Mouse (Mus musculus) embryonic facial prominence, embryonic 13.5 days (tissue): ENCODE results near the gene Kcnq1. TPM values are rescaled to one million over a fixed set of nuclear protein-coding genes. Genes with fewer than 3 reads are reported as not detected.

Experiments used
- ATAC-seq: fragments of 200-750 bp; cut with Nextera tagmentation; 2 replicates; pipeline ENCODE4 v1.8.0; 2017; ENCODE audit warnings: low read depth; ENCODE audit not compliant: insufficient number of reproducible peaks, insufficient read depth, low FRiP score, low TSS enrichment
- H3K27ac ChIP-seq: fragments of 300-500 bp; sonication (generic); 2 replicates; pipeline ENCODE4 v1.5.1; 2015; ENCODE audit warnings: moderate library complexity, mild to moderate bottlenecking, inconsistent platforms
- H3K27me3 ChIP-seq: fragments of 300-500 bp; sonication (generic); 2 replicates; pipeline ENCODE4 v1.6.1; 2015; ENCODE audit warnings: mild to moderate bottlenecking, inconsistent platforms
- H3K36me3 ChIP-seq: fragments of 300-500 bp; sonication (generic); 2 replicates; pipeline ENCODE4 v1.6.1; 2015; ENCODE audit warnings: mild to moderate bottlenecking, inconsistent platforms
- H3K4me1 ChIP-seq: fragments of 300-500 bp; sonication (generic); 2 replicates; pipeline ENCODE4 v1.6.1; 2015; ENCODE audit warnings: inconsistent platforms
- H3K4me2 ChIP-seq: fragments of 300-500 bp; sonication (generic); 2 replicates; pipeline ENCODE4 v1.6.1; 2015; ENCODE audit warnings: moderate library complexity, mild to moderate bottlenecking, inconsistent platforms
- H3K4me3 ChIP-seq: fragments of 300-500 bp; sonication (generic); 2 replicates; pipeline ENCODE4 v1.5.1; 2015; ENCODE audit warnings: mild to moderate bottlenecking, inconsistent platforms
- H3K9ac ChIP-seq: fragments of 300-500 bp; sonication (generic); 2 replicates; pipeline ENCODE4 v1.6.1; 2015; ENCODE audit warnings: mild to moderate bottlenecking, inconsistent platforms
- H3K9me3 ChIP-seq: fragments of 300-500 bp; sonication (generic); 2 replicates; pipeline ENCODE4 v1.6.1; 2016; ENCODE audit warnings: inconsistent platforms
- WGBS: fragments of 180-500 bp; shearing (Covaris S2); methylation state at CpG from one replicate; pipeline ENCODE4 v1.1.7; 2015; ENCODE audit warnings: mixed read lengths; 5-methylcytosine and 5-hydroxymethylcytosine counted together
- polyA plus RNA-seq: library from polyadenylated mRNA; unstranded; fragments of >200 nt; fragmentation: Nextera tagmentation; extraction: Ambion mirVana; gene quantifications from 2 replicates; pipeline ENCODE4 v1.2.1, GENCODE M21; 2015

Kcnq1 gene
- polyA plus RNA-seq, 1 experiment from 2014 or later: 0.84 TPM

- H3K36me3 ChIP-seq: no peaks in the 10 kb centered on the region
- peaks cover 25% of the 10 kb centered on the region for H3K4me1 ChIP-seq
- ATAC-seq: no peak
- no peaks in the 10 kb centered on the region for H3K9me3 ChIP-seq
- no peaks in the 10 kb centered on the region for H3K27me3 ChIP-seq
- no peak overlapping the region for H3K9ac ChIP-seq
- no peak overlapping the region for H3K27ac ChIP-seq
- no peak overlapping the region for H3K4me3 ChIP-seq
- no peak overlapping the region for H3K4me2 ChIP-seq
- 41% methylated on average over 1 of the region's 1 CpGs for WGBS
These were observed 280.5 kb downstream of the Kcnq1 start for GRCm38 (mm10) chr7:143386632-143387031.

GRCm38 (mm10) chr7:143388783-143389695 lies 282.9 kb downstream of the Kcnq1 start:
- Histone ChIP-seq H3K36me3 (no peaks in the 10 kb centered on the region), H3K4me3 (no peak overlapping the region), H3K4me1 (peaks cover 25% of the 10 kb centered on the region), H3K27me3 (no peaks in the 10 kb centered on the region), H3K9ac (peak overlapping the region; percentile 58), H3K9me3 (peaks cover 4% of the 10 kb centered on the region; the same call in 1 of the 2 replicates), H3K4me2 (peak overlapping the region; percentile 26), H3K27ac (peak overlapping the region; percentile 78)
- peak; percentile 65; the same call in 1 of the 2 replicates for ATAC-seq
- WGBS: 40% methylated on average over 27 of the region's 27 CpGs

- ATAC-seq: no peak
- peak overlapping the region; percentile 26; the same call in 1 of the 2 replicates for H3K4me2 ChIP-seq
- no peak overlapping the region for H3K9ac ChIP-seq
- 55% methylated on average over 2 of the region's 2 CpGs for WGBS
- H3K36me3 ChIP-seq: no peaks in the 10 kb centered on the region
- peaks cover 4% of the 10 kb centered on the region; the same call in 1 of the 2 replicates for H3K9me3 ChIP-seq
- H3K27me3 ChIP-seq: no peaks in the 10 kb centered on the region
- no peak overlapping the region for H3K4me3 ChIP-seq
- peaks cover 25% of the 10 kb centered on the region for H3K4me1 ChIP-seq
- peak overlapping the region; percentile 78 for H3K27ac ChIP-seq
These were observed 283.7 kb downstream of the Kcnq1 start for GRCm38 (mm10) chr7:143389860-143390259.

GRCm38 (mm10) chr7:143390277-143390948 lies 284.3 kb downstream of the Kcnq1 start:
- no peak for ATAC-seq
- no peaks in the 10 kb centered on the region for H3K27me3 ChIP-seq
- no peaks in the 10 kb centered on the region for H3K36me3 ChIP-seq
- H3K27ac ChIP-seq: peak overlapping the region; percentile 78; the same call in 1 of the 2 replicates
- no peak overlapping the region for H3K9ac ChIP-seq
- H3K4me3 ChIP-seq: no peak overlapping the region
- peaks cover 31% of the 10 kb centered on the region for H3K4me1 ChIP-seq
- no peak overlapping the region for H3K4me2 ChIP-seq
- 64% methylated on average over 12 of the region's 12 CpGs for WGBS
- H3K9me3 ChIP-seq: peaks cover 4% of the 10 kb centered on the region; the same call in 1 of the 2 replicates

GRCm38 (mm10) chr7:143395113-143395563 lies 289.0 kb downstream of the Kcnq1 start:
- Histone ChIP-seq H3K9me3 (peaks cover 4% of the 10 kb centered on the region; the same call in 1 of the 2 replicates), H3K9ac (no peak overlapping the region), H3K4me1 (peaks cover 23% of the 10 kb centered on the region), H3K36me3 (no peaks in the 10 kb centered on the region), H3K4me2 (no peak overlapping the region), H3K27me3 (no peaks in the 10 kb centered on the region), H3K27ac (no peak overlapping the region), H3K4me3 (no peak overlapping the region)
- WGBS: 55% methylated on average over 9 of the region's 9 CpGs
- no peak for ATAC-seq

GRCm38 (mm10) chr7:143399756-143400155 lies 293.6 kb downstream of the Kcnq1 start:
- 61% methylated on average over 10 of the region's 10 CpGs for WGBS
- no peak overlapping the region for H3K4me2 ChIP-seq
- H3K4me3 ChIP-seq: no peak overlapping the region
- H3K36me3 ChIP-seq: no peaks in the 10 kb centered on the region
- no peaks in the 10 kb centered on the region for H3K9me3 ChIP-seq
- ATAC-seq: no peak
- peaks cover 28% of the 10 kb centered on the region for H3K4me1 ChIP-seq
- peak overlapping the region; percentile 62; the same call in 1 of the 2 replicates for H3K27ac ChIP-seq
- H3K9ac ChIP-seq: no peak overlapping the region
- no peaks in the 10 kb centered on the region for H3K27me3 ChIP-seq

- Histone ChIP-seq H3K27ac (no peak overlapping the region), H3K4me2 (no peak overlapping the region), H3K36me3 (no peaks in the 10 kb centered on the region), H3K9ac (no peak overlapping the region), H3K9me3 (no peaks in the 10 kb centered on the region), H3K4me1 (peaks cover 20% of the 10 kb centered on the region), H3K27me3 (no peaks in the 10 kb centered on the region), H3K4me3 (no peak overlapping the region)
- WGBS: 45% methylated on average over 6 of the region's 6 CpGs
- ATAC-seq: no peak
These were observed 294.4 kb downstream of the Kcnq1 start for GRCm38 (mm10) chr7:143400599-143400998.

- ATAC-seq: no peak
- Histone ChIP-seq H3K4me1 (peaks cover 20% of the 10 kb centered on the region), H3K36me3 (no peaks in the 10 kb centered on the region), H3K9me3 (no peaks in the 10 kb centered on the region), H3K27me3 (no peaks in the 10 kb centered on the region), H3K4me2 (no peak overlapping the region), H3K27ac (no peak overlapping the region), H3K9ac (no peak overlapping the region), H3K4me3 (no peak overlapping the region)
- 67% methylated on average over 5 of the region's 5 CpGs for WGBS
These were observed 295.4 kb downstream of the Kcnq1 start for GRCm38 (mm10) chr7:143401429-143402016.

- Histone ChIP-seq H3K27me3 (no peaks in the 10 kb centered on the region), H3K4me3 (no peak overlapping the region), H3K9ac (no peak overlapping the region), H3K36me3 (no peaks in the 10 kb centered on the region), H3K27ac (no peak overlapping the region), H3K4me1 (peaks cover 39% of the 10 kb centered on the region), H3K4me2 (no peak overlapping the region), H3K9me3 (no peaks in the 10 kb centered on the region)
- ATAC-seq: no peak
- 60% methylated on average over 6 of the region's 6 CpGs for WGBS
These were observed 298.1 kb downstream of the Kcnq1 start for GRCm38 (mm10) chr7:143404296-143404695.

GRCm38 (mm10) chr7:143407931-143408501 lies 301.9 kb downstream of the Kcnq1 start:
- no peak overlapping the region for H3K9ac ChIP-seq
- H3K4me2 ChIP-seq: 0 out of 2 replicates have a peak overlapping the region, but pooled peaks have one; percentile 5
- no peaks in the 10 kb centered on the region for H3K9me3 ChIP-seq
- H3K4me3 ChIP-seq: no peak overlapping the region
- 56% methylated on average over 9 of the region's 9 CpGs for WGBS
- peak; percentile 5; the same call in 1 of the 2 replicates for ATAC-seq
- peaks cover 25% of the 10 kb centered on the region for H3K4me1 ChIP-seq
- peak overlapping the region; percentile 85 for H3K27ac ChIP-seq
- no peaks in the 10 kb centered on the region for H3K27me3 ChIP-seq
- no peaks in the 10 kb centered on the region for H3K36me3 ChIP-seq

- Histone ChIP-seq H3K27me3 (no peaks in the 10 kb centered on the region), H3K4me2 (0 out of 2 replicates have a peak overlapping the region, but pooled peaks have one; percentile 5), H3K9ac (peak overlapping the region; percentile 46; the same call in 1 of the 2 replicates), H3K4me1 (peaks cover 25% of the 10 kb centered on the region), H3K4me3 (no peak overlapping the region), H3K27ac (peak overlapping the region; percentile 85), H3K36me3 (no peaks in the 10 kb centered on the region), H3K9me3 (no peaks in the 10 kb centered on the region)
- 37% methylated on average over 13 of the region's 13 CpGs for WGBS
- ATAC-seq: peak; percentile 70
These were observed 302.5 kb downstream of the Kcnq1 start for GRCm38 (mm10) chr7:143408615-143409021.
